Mouse (Mus musculus) cerebellum, adult 2 months (tissue): Measurements from ENCODE around the gene Ttc32. TPM values are rescaled to one million over a fixed set of nuclear protein-coding genes. Genes with fewer than 3 reads are reported as not detected.

Experiments used
- DNase-seq, 2 experiments: peaks; one replicate each; pipeline ENCODE4 v3.0.0; 2021
- H3K27ac ChIP-seq: fragments of 200-500 bp; 2 replicates; pipeline ENCODE4 v1.5.1; 2012; ENCODE audit warnings: low read length, control low read depth, inconsistent platforms; ENCODE audit not compliant: insufficient read depth
- H3K27me3 ChIP-seq: fragments of 200-500 bp; 2 replicates; pipeline ENCODE4 v1.6.1; 2012; ENCODE audit warnings: inconsistent platforms, mild to moderate bottlenecking, low read length, moderate library complexity; ENCODE audit not compliant: control insufficient read depth, insufficient read depth
- H3K4me1 ChIP-seq: fragments of 200-500 bp; 2 replicates; pipeline ENCODE4 v1.6.1; 2011; ENCODE audit warnings: low read length; ENCODE audit not compliant: control insufficient read depth, insufficient read depth
- H3K4me3 ChIP-seq: fragments of 200-500 bp; replicated peaks from 2 replicates; pipeline ENCODE3; 2011; ENCODE audit warnings: mild to moderate bottlenecking, low read depth, low read length, control low read depth; ENCODE audit not compliant: insufficient read depth
- CTCF ChIP-seq: fragments of 200-500 bp; IDR thresholded peaks from 2 replicates; pipeline ENCODE4 v1.5.1; 2011; ENCODE audit warnings: low read depth, mild to moderate bottlenecking, control low read depth, low read length, moderate library complexity, borderline replicate concordance; ENCODE audit not compliant: insufficient read depth
- POLR2A ChIP-seq: fragments of 200-500 bp; IDR thresholded peaks from 2 replicates; pipeline ENCODE4 v1.6.1; 2011; ENCODE audit warnings: low read length, control low read depth, borderline replicate concordance; ENCODE audit not compliant: insufficient read depth
- WGBS: fragments of 180-500 bp; shearing (Covaris S2); methylation state at CpG from one replicate; pipeline ENCODE4 v1.1.7; 2018; 5-methylcytosine and 5-hydroxymethylcytosine counted together
- polyA plus RNA-seq: library from polyadenylated mRNA; depleted of rRNA; stranded (reverse); fragments of >200 nt; gene quantifications from 2 replicates; pipeline ENCODE4 v1.2.3, GENCODE M21; 2012

Ttc32 gene
- polyA plus RNA-seq, 1 experiment = 6.5 TPM

DNA sequence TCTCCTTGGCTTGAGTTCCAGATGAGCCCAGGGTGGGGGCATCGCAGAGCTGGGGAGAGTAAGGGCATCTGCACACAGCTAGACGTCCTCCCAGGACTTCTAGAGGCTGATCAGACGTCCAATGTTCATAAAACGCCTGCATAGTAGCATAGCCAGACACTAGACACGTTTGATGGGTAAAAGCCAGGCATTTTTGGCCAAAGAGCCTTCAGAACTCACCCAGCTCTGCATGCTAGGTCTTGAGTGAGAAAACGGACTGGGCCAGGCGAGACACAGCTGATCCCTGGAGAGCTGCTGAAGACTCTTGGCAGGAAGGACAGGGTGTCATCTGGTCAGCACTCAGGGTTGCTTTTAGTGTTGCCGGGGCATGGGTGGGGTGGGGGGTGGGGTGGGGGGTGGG, 18.3 kb downstream of the Ttc32 start:
- DNase-seq = no peak
- 10% methylated on average over 8 of the region's 8 CpGs for WGBS
- no peak for TF ChIP-seq CTCF
- no peak for TF ChIP-seq POLR2A
- H3K27me3 ChIP-seq = no peaks in the 10 kb centered on the region
- no peak overlapping the region for H3K27ac ChIP-seq
- H3K4me3 ChIP-seq = no peak overlapping the region
- no peaks in the 10 kb centered on the region for H3K4me1 ChIP-seq

- no peak for TF ChIP-seq CTCF
- no peak for TF ChIP-seq POLR2A
- no peak overlapping the region for H3K4me3 ChIP-seq
- 46% methylated on average over 6 of the region's 6 CpGs for WGBS
- no peaks in the 10 kb centered on the region for H3K27me3 ChIP-seq
- no peak for DNase-seq
- no peak overlapping the region for H3K27ac ChIP-seq
- no peaks in the 10 kb centered on the region for H3K4me1 ChIP-seq
These were observed 21.0 kb downstream of the Ttc32 start for GRCm38 (mm10) chr12:9050824-9051223.

DNA sequence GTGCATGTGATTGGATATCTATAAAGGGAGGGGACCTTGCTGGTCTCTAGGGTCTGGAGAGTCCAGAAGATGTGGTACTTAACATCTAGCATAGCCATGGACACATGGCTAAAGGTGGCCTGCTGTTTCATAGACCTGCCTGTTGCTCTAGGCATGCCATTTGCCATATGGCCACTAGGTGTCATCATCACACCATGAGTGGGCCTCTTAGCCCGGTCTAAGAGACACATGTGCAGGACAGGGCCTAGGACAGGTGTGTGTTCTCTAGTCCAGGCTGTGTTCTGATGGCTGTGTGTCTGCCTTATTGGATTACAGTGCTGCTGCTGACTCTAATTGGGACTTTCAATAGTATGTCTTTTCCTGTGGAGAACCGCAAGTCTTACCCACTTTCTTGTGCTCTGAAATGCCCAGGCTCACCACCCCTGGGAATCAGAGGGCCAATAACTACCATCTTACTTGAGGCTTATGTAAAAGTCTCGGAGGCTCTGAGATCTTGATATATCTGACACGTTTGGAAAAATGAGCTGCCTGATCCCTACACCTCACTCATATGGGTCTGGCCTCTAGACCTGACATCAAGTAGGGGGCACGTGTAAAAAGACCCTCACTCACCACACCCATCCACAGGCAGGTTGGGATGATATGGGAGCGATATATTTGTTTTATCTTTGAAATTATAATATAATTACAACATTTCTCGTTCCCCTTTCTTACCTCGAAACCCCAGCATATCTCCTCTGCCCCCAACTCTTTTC, 22.5 kb downstream of the Ttc32 start:
- Histone ChIP-seq H3K27ac (no peak overlapping the region), H3K4me3 (no peak overlapping the region), H3K27me3 (no peaks in the 10 kb centered on the region), H3K4me1 (no peaks in the 10 kb centered on the region)
- 63% methylated on average over 8 of the region's 8 CpGs for WGBS
- TF ChIP-seq CTCF (peak; percentile 100), POLR2A (no peak)
- peak; percentile 70 to 84 for DNase-seq

DNA sequence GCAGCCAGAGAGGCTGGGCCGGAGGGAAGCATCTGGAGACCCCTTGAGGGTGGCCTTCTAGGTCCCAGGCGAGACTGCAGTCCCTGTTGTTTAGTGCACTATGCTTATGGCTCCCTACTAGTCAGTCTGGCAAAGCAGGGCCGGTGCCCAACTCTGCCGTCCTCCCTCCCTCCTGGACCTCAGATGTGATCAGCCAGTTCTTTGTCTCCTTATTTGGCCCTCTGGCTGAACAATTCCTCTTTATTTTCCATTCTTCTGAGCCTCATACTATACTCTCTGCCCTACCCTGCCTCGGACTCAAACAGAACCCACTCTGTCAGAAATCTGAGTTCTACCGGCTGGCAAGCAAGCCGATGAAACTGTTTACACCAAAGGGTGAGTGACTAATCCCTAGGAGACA, 23.5 kb downstream of the Ttc32 start:
- 77% methylated on average over 7 of the region's 7 CpGs for WGBS
- TF ChIP-seq POLR2A = no peak
- TF ChIP-seq CTCF = no peak
- no peak overlapping the region for H3K4me3 ChIP-seq
- no peak overlapping the region for H3K27ac ChIP-seq
- no peak for DNase-seq
- H3K4me1 ChIP-seq = no peaks in the 10 kb centered on the region
- H3K27me3 ChIP-seq = no peaks in the 10 kb centered on the region

GRCm38 (mm10) chr12:9054012-9054411, 24.2 kb downstream of the Ttc32 start:
- no peaks in the 10 kb centered on the region for H3K4me1 ChIP-seq
- no peak for TF ChIP-seq CTCF
- TF ChIP-seq POLR2A = no peak
- no peak overlapping the region for H3K27ac ChIP-seq
- no peaks in the 10 kb centered on the region for H3K27me3 ChIP-seq
- DNase-seq = no peak
- no peak overlapping the region for H3K4me3 ChIP-seq
- WGBS = 54% methylated on average over 2 of the region's 2 CpGs

DNA sequence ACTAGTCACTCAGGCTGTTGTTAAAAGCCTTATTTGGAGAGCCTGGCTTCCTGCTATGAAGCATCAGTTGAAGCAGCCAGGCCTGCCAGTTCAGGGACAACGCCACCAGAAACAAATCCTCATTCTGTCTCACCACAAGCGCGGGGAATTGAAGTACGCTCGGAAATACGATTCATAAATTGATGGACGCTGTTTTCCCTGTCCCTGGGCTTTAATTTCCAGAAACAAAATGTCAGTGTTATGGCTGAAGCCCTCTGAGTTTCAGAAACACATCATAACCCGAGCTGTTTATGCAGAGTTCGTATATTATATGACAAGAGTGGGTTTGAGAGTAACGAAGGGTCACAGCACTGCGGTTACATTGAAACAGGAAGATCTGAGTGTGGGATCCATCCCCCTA, 25.5 kb downstream of the Ttc32 start:
- 70% methylated on average over 11 of the region's 11 CpGs for WGBS
- no peak for TF ChIP-seq CTCF
- TF ChIP-seq POLR2A = no peak

DNA sequence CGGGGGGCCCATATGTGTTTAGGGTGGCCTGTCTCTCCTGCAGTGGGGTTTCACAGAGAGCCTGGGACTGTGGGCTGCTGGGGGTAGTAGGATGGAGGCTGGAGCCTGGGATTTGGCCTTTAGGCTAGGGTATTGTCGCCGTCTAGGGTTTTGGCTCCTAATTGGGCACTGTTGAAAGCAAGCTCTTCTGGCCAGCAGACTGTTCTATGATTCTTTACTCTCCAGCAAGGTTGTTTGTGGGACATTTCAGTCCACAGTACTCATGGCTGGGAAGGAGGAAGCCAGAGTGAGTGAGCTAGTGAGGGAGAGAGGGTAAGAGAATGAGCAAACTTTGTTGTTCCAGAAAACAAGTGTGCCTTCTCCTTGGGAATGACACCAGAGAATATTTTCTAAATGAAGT, 29.7 kb downstream of the Ttc32 start:
- DNase-seq = no peak
- Histone ChIP-seq H3K27me3 (no peaks in the 10 kb centered on the region), H3K4me1 (no peaks in the 10 kb centered on the region), H3K4me3 (no peak overlapping the region), H3K27ac (no peak overlapping the region)
- 88% methylated on average over 3 of the region's 3 CpGs for WGBS
- TF ChIP-seq CTCF (no peak), POLR2A (no peak)

More for the DNA sequence above, 25.5 kb downstream of the Ttc32 start:
- no peaks in the 10 kb centered on the region for H3K4me1 ChIP-seq
- DNase-seq = no peak
- no peak overlapping the region for H3K4me3 ChIP-seq
- no peak overlapping the region for H3K27ac ChIP-seq
- H3K27me3 ChIP-seq = no peaks in the 10 kb centered on the region

- H3K27ac ChIP-seq = no peak overlapping the region
- H3K4me1 ChIP-seq = no peaks in the 10 kb centered on the region
- no peaks in the 10 kb centered on the region for H3K27me3 ChIP-seq
- no peak for TF ChIP-seq POLR2A
- no peak for TF ChIP-seq CTCF
- no peak overlapping the region for H3K4me3 ChIP-seq
- no peak for DNase-seq
- 87% methylated on average over 9 of the region's 9 CpGs for WGBS
These were observed 30.2 kb downstream of the Ttc32 start for GRCm38 (mm10) chr12:9059965-9060364.

DNA sequence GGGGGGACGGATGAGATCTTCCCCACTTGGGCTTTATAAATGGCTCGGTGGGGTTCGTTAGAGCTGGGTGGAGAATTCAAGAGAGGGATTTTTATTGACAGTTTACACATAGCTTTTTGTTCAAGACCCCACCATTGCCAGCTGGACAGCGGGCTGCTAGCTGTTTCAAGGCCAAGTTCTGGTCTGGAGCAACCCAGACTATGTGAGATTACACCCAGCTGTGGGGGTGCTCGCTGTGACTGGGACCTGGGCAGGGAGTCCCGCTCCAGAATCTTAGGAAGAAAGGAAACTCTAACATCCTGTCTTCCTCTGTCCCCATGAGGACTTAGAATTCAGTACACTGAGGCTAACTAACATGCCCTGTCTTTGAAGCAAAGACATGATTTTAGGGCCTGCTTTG, 33.8 kb downstream of the Ttc32 start:
- TF ChIP-seq POLR2A = no peak
- no peak for TF ChIP-seq CTCF
- Histone ChIP-seq H3K27me3 (no peaks in the 10 kb centered on the region), H3K27ac (no peak overlapping the region), H3K4me3 (no peak overlapping the region), H3K4me1 (no peaks in the 10 kb centered on the region)
- DNase-seq = no peak
- WGBS = 56% methylated on average over 6 of the region's 6 CpGs
